Mouse (Mus musculus) liver, postnatal 0 days (tissue): ENCODE data around the gene Elavl2. TPM values are rescaled to one million over a fixed set of nuclear protein-coding genes. Genes with fewer than 3 reads are reported as not detected.
"Not testable (repeated sequence)": the region's sequence is repeated elsewhere in the genome, so short reads cannot be mapped to it uniquely, and the experiment has no call there.

Source experiments
- ATAC-seq: fragments of 200-750 bp; cut with Nextera tagmentation; 2 replicates; pipeline ENCODE4 v1.8.0; 2017; ENCODE audit warnings: mild to moderate bottlenecking, moderate library complexity
- DNase-seq: peaks from one replicate; pipeline ENCODE4 v3.0.0-alpha.2; 2016
- H3K27ac ChIP-seq: fragments of 300-500 bp; sonication (generic); 2 replicates; pipeline ENCODE4 v1.5.1; 2014; ENCODE audit warnings: antibody characterized with exemption, moderate library complexity, mild to moderate bottlenecking, low read depth
- H3K27me3 ChIP-seq: fragments of 300-500 bp; sonication (generic); 2 replicates; pipeline ENCODE4 v1.6.1; 2014; ENCODE audit warnings: low read length, control low read depth, mixed read lengths; ENCODE audit not compliant: insufficient read depth
- H3K36me3 ChIP-seq: fragments of 300-500 bp; sonication (generic); replicated peaks from 2 replicates; pipeline ENCODE4 v1.6.1; 2014; ENCODE audit warnings: mild to moderate bottlenecking, control low read depth, low read length, moderate library complexity, mixed read lengths; ENCODE audit not compliant: insufficient read depth
- H3K4me1 ChIP-seq: fragments of 300-500 bp; sonication (generic); 2 replicates; pipeline ENCODE4 v1.6.1; 2014; ENCODE audit warnings: antibody characterized with exemption, mild to moderate bottlenecking, control low read depth; ENCODE audit not compliant: insufficient read depth
- H3K4me2 ChIP-seq: fragments of 300-500 bp; sonication (generic); 2 replicates; pipeline ENCODE4 v1.6.1; 2014; ENCODE audit warnings: low read depth, mild to moderate bottlenecking, low read length, moderate library complexity, mixed read lengths
- H3K4me3 ChIP-seq: fragments of 300-500 bp; sonication (generic); 2 replicates; pipeline ENCODE4 v1.5.1; 2014; ENCODE audit warnings: low read depth, low read length
- H3K9ac ChIP-seq: fragments of 300-500 bp; sonication (generic); replicated peaks from 2 replicates; pipeline ENCODE4 v1.6.1; 2014; ENCODE audit warnings: mild to moderate bottlenecking, moderate library complexity
- H3K9me3 ChIP-seq: fragments of 300-500 bp; sonication (generic); 2 replicates; pipeline ENCODE4 v1.6.1; 2016; ENCODE audit warnings: mild to moderate bottlenecking, control low read depth, low read length, mixed read lengths
- CTCF ChIP-seq: sonication (generic); IDR thresholded peaks from 2 replicates; pipeline ENCODE4 v1.5.1; 2016; ENCODE audit warnings: antibody characterized with exemption, low read depth
- EP300 ChIP-seq: IDR thresholded peaks from 2 replicates; pipeline ENCODE4 v1.6.1; 2016; ENCODE audit warnings: antibody characterized with exemption, low read depth, mild to moderate bottlenecking
- WGBS: fragments of 180-500 bp; shearing (Covaris S2); extraction: QIAGEN DNeasy Blood & Tissue Kit; methylation state at CpG from one replicate; pipeline ENCODE4 v1.1.7; 2014; ENCODE audit not compliant: insufficient replicate concordance; 5-methylcytosine and 5-hydroxymethylcytosine counted together
- polyA plus RNA-seq: library from polyadenylated mRNA; unstranded; fragments of >200 nt; fragmentation: Nextera tagmentation; extraction: Ambion mirVana; gene quantifications from 2 replicates; pipeline ENCODE4 v1.2.1, GENCODE M21; 2015

Gene Elavl2
- polyA plus RNA-seq, 1 experiment from 2014 or later = 0.06 TPM

- DNase-seq (no peak), ATAC-seq (no peak)
- Histone ChIP-seq H3K9ac (no peak overlapping the region), H3K27ac (no peak overlapping the region), H3K4me2 (no peak overlapping the region), H3K4me3 (no peak overlapping the region), H3K4me1 (no peaks in the 10 kb centered on the region), H3K9me3 (no peaks in the 10 kb centered on the region), H3K36me3 (no peaks in the 10 kb centered on the region), H3K27me3 (no peaks in the 10 kb centered on the region)
- no peak for TF ChIP-seq CTCF
- no peak for TF ChIP-seq EP300
- 65% methylated on average over 1 of the region's 1 CpGs for WGBS
Observed at GRCm38 (mm10) chr4:91248650-91249049, 151.9 kb downstream of the Elavl2 start.

- not testable (repeated sequence) for H3K9ac ChIP-seq, DNase-seq, ATAC-seq, H3K4me1 ChIP-seq, H3K27ac ChIP-seq, H3K9me3 ChIP-seq, H3K4me2 ChIP-seq, H3K27me3 ChIP-seq, H3K4me3 ChIP-seq, H3K36me3 ChIP-seq
- WGBS = 83% methylated on average over 4 of the region's 8 CpGs
Observed at GRCm38 (mm10) chr4:91245136-91245535, 155.4 kb downstream of the Elavl2 start.

GRCm38 (mm10) chr4:91244554-91244953 is 156.0 kb downstream of the Elavl2 start:
- no peak for DNase-seq
- 71% methylated on average over 9 of the region's 9 CpGs for WGBS
- TF ChIP-seq CTCF (no peak), EP300 (no peak)
- H3K27me3 ChIP-seq = no peaks in the 10 kb centered on the region
- H3K4me3 ChIP-seq = no peak overlapping the region
- no peak overlapping the region for H3K4me2 ChIP-seq
- ATAC-seq = no peak
- H3K4me1 ChIP-seq = no peaks in the 10 kb centered on the region
- H3K9me3 ChIP-seq = no peaks in the 10 kb centered on the region
- H3K36me3 ChIP-seq = no peaks in the 10 kb centered on the region
- no peak overlapping the region for H3K9ac ChIP-seq
- H3K27ac ChIP-seq = no peak overlapping the region

GRCm38 (mm10) chr4:91243896-91244295 is 156.7 kb downstream of the Elavl2 start:
- Histone ChIP-seq H3K4me3 (no peak overlapping the region), H3K36me3 (no peaks in the 10 kb centered on the region), H3K4me1 (no peaks in the 10 kb centered on the region), H3K27me3 (no peaks in the 10 kb centered on the region), H3K4me2 (no peak overlapping the region), H3K9me3 (no peaks in the 10 kb centered on the region), H3K9ac (no peak overlapping the region), H3K27ac (no peak overlapping the region)
- 78% methylated on average over 4 of the region's 4 CpGs for WGBS
- ATAC-seq (no peak), DNase-seq (no peak)
- no peak for TF ChIP-seq EP300
- TF ChIP-seq CTCF = no peak

- TF ChIP-seq EP300 = no peak
- no peak for TF ChIP-seq CTCF
- Histone ChIP-seq H3K4me3 (no peak overlapping the region), H3K9ac (no peak overlapping the region), H3K9me3 (no peaks in the 10 kb centered on the region), H3K4me2 (no peak overlapping the region), H3K4me1 (no peaks in the 10 kb centered on the region), H3K36me3 (no peaks in the 10 kb centered on the region), H3K27ac (no peak overlapping the region), H3K27me3 (no peaks in the 10 kb centered on the region)
- 70% methylated on average over 6 of the region's 6 CpGs for WGBS
- ATAC-seq (no peak), DNase-seq (no peak)
Observed at GRCm38 (mm10) chr4:91238739-91239485, 161.7 kb downstream of the Elavl2 start.

- TF ChIP-seq EP300 (no peak), CTCF (no peak)
- ATAC-seq = no peak
- H3K36me3 ChIP-seq = no peaks in the 10 kb centered on the region
- H3K4me2 ChIP-seq = no peak overlapping the region
- no peak overlapping the region for H3K9ac ChIP-seq
- H3K4me3 ChIP-seq = no peak overlapping the region
- no peaks in the 10 kb centered on the region for H3K27me3 ChIP-seq
- no peak for DNase-seq
- H3K9me3 ChIP-seq = no peaks in the 10 kb centered on the region
- 57% methylated on average over 7 of the region's 7 CpGs for WGBS
- H3K27ac ChIP-seq = no peak overlapping the region
- no peaks in the 10 kb centered on the region for H3K4me1 ChIP-seq
Observed at GRCm38 (mm10) chr4:91236976-91237375, 163.6 kb downstream of the Elavl2 start.

GRCm38 (mm10) chr4:91234941-91235340 is 165.6 kb downstream of the Elavl2 start:
- 72% methylated on average over 6 of the region's 6 CpGs for WGBS

More at GRCm38 (mm10) chr4:91234941-91235340, 165.6 kb downstream of the Elavl2 start:
- Histone ChIP-seq H3K4me2 (no peak overlapping the region), H3K9me3 (no peaks in the 10 kb centered on the region), H3K36me3 (no peaks in the 10 kb centered on the region), H3K9ac (no peak overlapping the region), H3K4me1 (no peaks in the 10 kb centered on the region), H3K27ac (no peak overlapping the region), H3K4me3 (no peak overlapping the region), H3K27me3 (no peaks in the 10 kb centered on the region)
- ATAC-seq (no peak), DNase-seq (no peak)
- TF ChIP-seq EP300 = no peak
- no peak for TF ChIP-seq CTCF
